8 mouse cellular contexts compared by ENCODE assay signal in genomic region chr2:71054716-71055115, GRCm38 (mm10). TPM values are rescaled to one million over a fixed set of nuclear protein-coding genes. Genes with fewer than 3 reads are reported as not detected.
A peak's percentile ranks its signal among the peaks of the same experiment; 100 is the strongest.
DNase-seq lines count a peak whose midpoint lies in the region; ATAC-seq and TF ChIP-seq lines count a peak whose summit lies in the region.

No protein-coding gene starts in this region.

- no peak overlapping the region; the same call in 1 of the 2 replicates for H3K27ac ChIP-seq in heart, adult 2 months
- peak overlapping the region; percentile 58 for H3K27ac ChIP-seq in forebrain, embryonic 14.5 days (ENCODE audit: low read depth, low read length)
- H3K27ac ChIP-seq in liver, embryonic 16.5 days (ENCODE audit: low read length), result 0 out of 2 replicates have a peak overlapping the region, but pooled peaks have one; percentile 28

- peak overlapping the region; percentile 89; the same call in 1 of the 2 replicates for H3K9ac ChIP-seq in heart, adult 2 months (ENCODE audit: low read depth, low read length)
- H3K9ac ChIP-seq in forebrain, embryonic 14.5 days (ENCODE audit: low read length), result peak overlapping the region; percentile 89
- H3K9ac ChIP-seq in liver, embryonic 16.5 days (ENCODE audit: low read depth, low read length), result peak overlapping the region; percentile 78

- intact Hi-C loops in heart, adult 2 months (cut with DNase I), result loop anchor here (10.0 kb wide), 1 partner anchor 160 kb away; the partner anchor contains the start of gene Dync1i2

- TF ChIP-seq POLR2A in heart, adult 2 months (IDR thresholded peaks at IDR 0.05; ENCODE audit: insufficient read depth, low read depth, low read length), result no peak

- H3K4me3 ChIP-seq in heart, adult 2 months, result peak overlapping the region; percentile 84
- peak overlapping the region; percentile 81 for H3K4me3 ChIP-seq in forebrain, embryonic 14.5 days (ENCODE audit: low read depth, low read length)
- H3K4me3 ChIP-seq in liver, embryonic 16.5 days (ENCODE audit: low read depth, low read length), result peak overlapping the region; percentile 95

- no peaks in the 10 kb centered on the region for H3K36me3 ChIP-seq in heart, adult 2 months (ENCODE audit: control insufficient read depth, insufficient read depth, low read length)
- peaks cover 9% of the 10 kb centered on the region for H3K36me3 ChIP-seq in forebrain, embryonic 14.5 days (ENCODE audit: control insufficient read depth, insufficient read depth, low read length)
- H3K36me3 ChIP-seq in liver, embryonic 16.5 days (ENCODE audit: control insufficient read depth, insufficient read depth), result no peaks in the 10 kb centered on the region; the same call in 1 of the 2 replicates

- H3K27me3 ChIP-seq in heart, adult 2 months (ENCODE audit: control insufficient read depth, insufficient read depth, low read length), result no peaks in the 10 kb centered on the region
- no peaks in the 10 kb centered on the region for H3K27me3 ChIP-seq in forebrain, embryonic 14.5 days (replicated peaks; ENCODE audit: control insufficient read depth, insufficient read depth, low read length)
- no peaks in the 10 kb centered on the region for H3K27me3 ChIP-seq in liver, embryonic 16.5 days (ENCODE audit: control insufficient read depth, insufficient read depth, low read depth, low read length)

- H3K4me1 ChIP-seq in heart, adult 2 months (ENCODE audit: control insufficient read depth, insufficient read depth, low read length), result no peaks in the 10 kb centered on the region
- H3K4me1 ChIP-seq in forebrain, embryonic 14.5 days (ENCODE audit: control insufficient read depth, insufficient read depth, low read length), result peaks cover 8% of the 10 kb centered on the region
- H3K4me1 ChIP-seq in liver, embryonic 16.5 days (ENCODE audit: control insufficient read depth, low read depth, low read length), result peaks cover 16% of the 10 kb centered on the region

- TF ChIP-seq CTCF in heart, adult 2 months (IDR thresholded peaks at IDR 0.05), result no peak

- no peaks in the 10 kb centered on the region for H3K9me3 ChIP-seq in forebrain, embryonic 14.5 days (replicated peaks; ENCODE audit: control insufficient read depth, low read length)
- H3K9me3 ChIP-seq in liver, embryonic 16.5 days (replicated peaks; ENCODE audit: control insufficient read depth, low read length), result no peaks in the 10 kb centered on the region

- H3K79me2 ChIP-seq in heart, adult 2 months (replicated peaks; ENCODE audit: control insufficient read depth, insufficient read depth, low read length), result no peaks in the 10 kb centered on the region

- no peak for DNase-seq in heart, adult 2 months
- no peak for DNase-seq in heart, adult 8-10 months (ENCODE audit: low spot score)
- DNase-seq in CD4-positive helper T cell, adult 2 months (ENCODE audit: low read depth, low spot score), result peak; percentile 40
- DNase-seq in forebrain, embryonic 14.5 days (ENCODE audit: low spot score), result peak; percentile 26
- no peak for DNase-seq in ovary, postnatal 10 days (ENCODE audit: low spot score)
- DNase-seq in cerebellum, postnatal 4 days (ENCODE audit: low spot score in 2 of 2), result no peak
- no peak for DNase-seq in kidney, adult 18-20 months

- no peak for TF ChIP-seq EP300 in heart, adult 2 months (IDR thresholded peaks at IDR 0.05; ENCODE audit: insufficient read depth, low read depth, low read length)

- ATAC-seq in forebrain, embryonic 14.5 days, result no peak
- no peak for ATAC-seq in liver, embryonic 16.5 days (ENCODE audit: low read depth)

- 19% methylated on average over 9 of the region's 9 CpGs for WGBS in heart, adult 2 months
- 46% methylated on average over 9 of the region's 9 CpGs for WGBS in forebrain, embryonic 14.5 days
- 26% methylated on average over 9 of the region's 9 CpGs for WGBS in liver, embryonic 16.5 days (ENCODE audit: insufficient replicate concordance)

- H3K4me2 ChIP-seq in forebrain, embryonic 14.5 days (ENCODE audit: low read length), result peak overlapping the region; percentile 84
- peak overlapping the region; percentile 87 for H3K4me2 ChIP-seq in liver, embryonic 16.5 days (ENCODE audit: low read depth, low read length)

RNA-seq across cellular contexts. Expression of gene Dcaf17, which starts 0.4 kb away (rescaled TPM):
- total RNA-seq in heart, adult 2 months (2021), result 1 to 10 TPM; 4.8 to 5.5 TPM
- polyA plus RNA-seq in heart, adult 2 months (2012; rRNA removed), result 3.3 and 3.8 TPM in 2 replicates
- 1 to 10 TPM; 3.5 to 5.3 (median 4.3) TPM for total RNA-seq in heart, adult 8-10 months (2022)
- polyA plus RNA-seq in forebrain, embryonic 14.5 days (2014; fragmentation: Nextera tagmentation; extraction: Ambion mirVana), result 23.6 and 26.9 TPM in 2 replicates
- polyA plus RNA-seq in liver, embryonic 16.5 days (2015; fragmentation: Nextera tagmentation; extraction: Ambion mirVana), result 17.5 and 18.2 TPM in 2 replicates

RNA-seq across cellular contexts. Expression of gene Mettl8, which starts 0.7 kb away (rescaled TPM):
- total RNA-seq in heart, adult 2 months (2021), result 1 to 10 TPM; 4.3 to 4.6 TPM
- polyA plus RNA-seq in heart, adult 2 months (2012; rRNA removed), result 3.2 and 3.5 TPM in 2 replicates
- 1 to 10 TPM; 4.0 to 6.1 (median 5.8) TPM for total RNA-seq in heart, adult 8-10 months (2022)
- 15.7 and 19.1 TPM in 2 replicates for polyA plus RNA-seq in forebrain, embryonic 14.5 days (2014; fragmentation: Nextera tagmentation; extraction: Ambion mirVana)
- 8.7 and 8.8 TPM in 2 replicates for polyA plus RNA-seq in liver, embryonic 16.5 days (2015; fragmentation: Nextera tagmentation; extraction: Ambion mirVana)

Comparison
In these comparisons a context has a peak if more than half of its experiments do, and no peak if none do; other contexts are left out.
1. DNase-seq: peak in CD4-positive helper T cell, adult 2 months (single experiment) and forebrain, embryonic 14.5 days (single experiment); none in heart, adult 2 months (0 of 2), heart, adult 8-10 months (single experiment), ovary, postnatal 10 days (single experiment), cerebellum, postnatal 4 days (0 of 2) and kidney, adult 18-20 months (single experiment).
2. Peak in every context shown above with its lines, with median percentiles within 50 percentile points of each other: H3K4me3 ChIP-seq and H3K9ac ChIP-seq.